Mouse (Mus musculus) heart, embryonic 10.5 days (tissue): Measurements from ENCODE around the gene Gabrb3. TPM values are rescaled to one million over a fixed set of nuclear protein-coding genes. Genes with fewer than 3 reads are reported as not detected.

Experiments used
- DNase-seq: peaks from one replicate; pipeline ENCODE4 v3.0.0-alpha.2; 2017; ENCODE audit warnings: low spot score
- H3K27ac ChIP-seq: fragments of 300-500 bp; sonication (generic); 2 replicates; pipeline ENCODE4 v1.5.1; 2016; ENCODE audit warnings: mild to moderate bottlenecking
- H3K27me3 ChIP-seq: fragments of 300-500 bp; sonication (generic); 2 replicates; pipeline ENCODE4 v1.6.1; 2016; ENCODE audit warnings: mild to moderate bottlenecking; ENCODE audit not compliant: poor library complexity, insufficient read depth, severe bottlenecking
- H3K36me3 ChIP-seq: fragments of 300-500 bp; sonication (generic); 2 replicates; pipeline ENCODE4 v1.6.1; 2016; ENCODE audit warnings: mild to moderate bottlenecking, moderate library complexity
- H3K4me1 ChIP-seq: fragments of 300-500 bp; sonication (generic); 2 replicates; pipeline ENCODE4 v1.6.1; 2016; ENCODE audit warnings: mild to moderate bottlenecking
- H3K4me3 ChIP-seq: fragments of 300-500 bp; sonication (generic); 2 replicates; pipeline ENCODE4 v1.5.1; 2016; ENCODE audit warnings: mild to moderate bottlenecking, moderate library complexity
- H3K9me3 ChIP-seq: fragments of 300-500 bp; sonication (generic); 2 replicates; pipeline ENCODE4 v1.6.1; 2016; ENCODE audit warnings: mild to moderate bottlenecking, moderate library complexity
- WGBS: fragments of 180-500 bp; shearing (Covaris S2); methylation state at CpG from one replicate; pipeline ENCODE4 v1.1.7; 2016; 5-methylcytosine and 5-hydroxymethylcytosine counted together
- polyA plus RNA-seq: library from polyadenylated mRNA; unstranded; fragments of >200 nt; fragmentation: Nextera tagmentation; extraction: Ambion mirVana; gene quantifications from 2 replicates; pipeline ENCODE4 v1.2.1, GENCODE M21; 2016

Gabrb3 gene
- polyA plus RNA-seq = 0.46 and 0.89 TPM in 2 replicates

GRCm38 (mm10) chr7:57419392-57419791 is at the start of gene Gabrb3:
TSS of gene Gabrb3 (plus strand) at chr7:57419692.
- H3K27ac ChIP-seq = no peak within 1 kb of the TSS
- DNase-seq = no peak
- no peaks in the 10 kb centered on the region for H3K36me3 ChIP-seq
- no peaks in the 10 kb centered on the region for H3K4me1 ChIP-seq
- no peaks in the 10 kb centered on the region for H3K9me3 ChIP-seq
- 78% methylated on average over 2 of the region's 2 CpGs for WGBS
- no peaks in the 10 kb centered on the region for H3K27me3 ChIP-seq
- H3K4me3 ChIP-seq = no peak within 1 kb of the TSS

GRCm38 (mm10) chr7:57384112-57384511 is 35.4 kb upstream of the Gabrb3 start:
- Histone ChIP-seq H3K36me3 (no peaks in the 10 kb centered on the region), H3K4me3 (no peak overlapping the region), H3K4me1 (peaks cover 6% of the 10 kb centered on the region), H3K9me3 (no peaks in the 10 kb centered on the region), H3K27me3 (peaks cover 49% of the 10 kb centered on the region), H3K27ac (no peak overlapping the region)
- no peak for DNase-seq
- WGBS = 29% methylated on average over 4 of the region's 4 CpGs

GRCm38 (mm10) chr7:57386517-57387340 is 32.8 kb upstream of the Gabrb3 start, which contains the start of gene Gabrg3:
TSS of gene Gabrg3 (minus strand) at chr7:57387188.
- DNase-seq = peak; percentile 74
- H3K4me3 ChIP-seq = peak within 1 kb of the TSS; percentile 70
- H3K4me1 ChIP-seq = peaks cover 6% of the 10 kb centered on the region
- no peaks in the 10 kb centered on the region for H3K36me3 ChIP-seq
- under 1% methylated on average over 68 of the region's 71 CpGs for WGBS
- H3K27ac ChIP-seq = no peak within 1 kb of the TSS
- H3K27me3 ChIP-seq = peaks cover 57% of the 10 kb centered on the region
- no peaks in the 10 kb centered on the region for H3K9me3 ChIP-seq

GRCm38 (mm10) chr7:57387341-57387654 is 32.2 kb upstream of the Gabrb3 start:
- no peak for DNase-seq
- Histone ChIP-seq H3K9me3 (no peaks in the 10 kb centered on the region), H3K36me3 (no peaks in the 10 kb centered on the region), H3K27ac (no peak overlapping the region), H3K4me1 (peaks cover 6% of the 10 kb centered on the region), H3K4me3 (peak overlapping the region; percentile 70), H3K27me3 (peaks cover 57% of the 10 kb centered on the region)
- 22% methylated on average over 6 of the region's 6 CpGs for WGBS

GRCm38 (mm10) chr7:57390046-57390445 is 29.4 kb upstream of the Gabrb3 start:
- Histone ChIP-seq H3K4me3 (no peak overlapping the region), H3K4me1 (peaks cover 6% of the 10 kb centered on the region), H3K9me3 (no peaks in the 10 kb centered on the region), H3K27ac (no peak overlapping the region), H3K36me3 (no peaks in the 10 kb centered on the region), H3K27me3 (peaks cover 46% of the 10 kb centered on the region)
- DNase-seq = no peak
- WGBS = 37% methylated on average over 4 of the region's 4 CpGs

GRCm38 (mm10) chr7:57393551-57393950 is 25.9 kb upstream of the Gabrb3 start:
- Histone ChIP-seq H3K4me3 (no peak overlapping the region), H3K27me3 (peaks cover 11% of the 10 kb centered on the region; the same call in 1 of the 2 replicates), H3K36me3 (no peaks in the 10 kb centered on the region), H3K9me3 (no peaks in the 10 kb centered on the region), H3K27ac (no peak overlapping the region), H3K4me1 (no peaks in the 10 kb centered on the region)
- DNase-seq = no peak
- 75% methylated on average over 4 of the region's 4 CpGs for WGBS

GRCm38 (mm10) chr7:57411163-57411562 is 8.3 kb upstream of the Gabrb3 start:
- no peak for DNase-seq
- no peak overlapping the region for H3K4me3 ChIP-seq
- no peaks in the 10 kb centered on the region for H3K36me3 ChIP-seq
- WGBS = 83% methylated on average over 4 of the region's 4 CpGs
- no peaks in the 10 kb centered on the region for H3K27me3 ChIP-seq
- no peak overlapping the region for H3K27ac ChIP-seq
- no peaks in the 10 kb centered on the region for H3K4me1 ChIP-seq
- no peaks in the 10 kb centered on the region for H3K9me3 ChIP-seq

- Histone ChIP-seq H3K27me3 (no peaks in the 10 kb centered on the region), H3K36me3 (no peaks in the 10 kb centered on the region), H3K4me1 (no peaks in the 10 kb centered on the region), H3K4me3 (no peak overlapping the region), H3K27ac (no peak overlapping the region), H3K9me3 (no peaks in the 10 kb centered on the region)
- 38% methylated on average over 1 of the region's 1 CpGs for WGBS
- DNase-seq = no peak
Observed at GRCm38 (mm10) chr7:57412896-57413295, 6.6 kb upstream of the Gabrb3 start.

GRCm38 (mm10) chr7:57421044-57421443 is 1.6 kb downstream of the Gabrb3 start:
- no peaks in the 10 kb centered on the region for H3K27me3 ChIP-seq
- H3K4me1 ChIP-seq = no peaks in the 10 kb centered on the region
- no peak for DNase-seq
- no peak overlapping the region for H3K4me3 ChIP-seq
- H3K27ac ChIP-seq = no peak overlapping the region
- WGBS = 67% methylated on average over 1 of the region's 1 CpGs
- no peaks in the 10 kb centered on the region for H3K36me3 ChIP-seq
- H3K9me3 ChIP-seq = no peaks in the 10 kb centered on the region

- 73% methylated on average over 1 of the region's 1 CpGs for WGBS
- H3K27me3 ChIP-seq = no peaks in the 10 kb centered on the region
- H3K36me3 ChIP-seq = no peaks in the 10 kb centered on the region
- no peak overlapping the region for H3K27ac ChIP-seq
- no peaks in the 10 kb centered on the region for H3K9me3 ChIP-seq
- no peak for DNase-seq
- H3K4me1 ChIP-seq = no peaks in the 10 kb centered on the region
- no peak overlapping the region for H3K4me3 ChIP-seq
Observed at GRCm38 (mm10) chr7:57422675-57423074, 3.2 kb downstream of the Gabrb3 start.

GRCm38 (mm10) chr7:57448239-57448638 is 28.7 kb downstream of the Gabrb3 start:
- H3K4me3 ChIP-seq = no peak overlapping the region
- WGBS = 71% methylated on average over 1 of the region's 1 CpGs
- no peaks in the 10 kb centered on the region for H3K36me3 ChIP-seq
- no peak for DNase-seq
- no peaks in the 10 kb centered on the region for H3K4me1 ChIP-seq
- H3K27ac ChIP-seq = no peak overlapping the region
- no peaks in the 10 kb centered on the region for H3K27me3 ChIP-seq
- H3K9me3 ChIP-seq = no peaks in the 10 kb centered on the region

- Histone ChIP-seq H3K4me1 (no peaks in the 10 kb centered on the region), H3K9me3 (no peaks in the 10 kb centered on the region), H3K4me3 (no peak overlapping the region), H3K36me3 (no peaks in the 10 kb centered on the region), H3K27me3 (no peaks in the 10 kb centered on the region), H3K27ac (no peak overlapping the region)
- 59% methylated on average over 5 of the region's 5 CpGs for WGBS
- DNase-seq = no peak
Observed at GRCm38 (mm10) chr7:57460354-57460753, 40.9 kb downstream of the Gabrb3 start.

GRCm38 (mm10) chr7:57471316-57471715 is 51.8 kb downstream of the Gabrb3 start:
- no peaks in the 10 kb centered on the region for H3K36me3 ChIP-seq
- H3K27ac ChIP-seq = no peak overlapping the region
- WGBS = 95% methylated on average over 1 of the region's 1 CpGs
- DNase-seq = no peak
- H3K4me1 ChIP-seq = no peaks in the 10 kb centered on the region
- no peaks in the 10 kb centered on the region for H3K27me3 ChIP-seq
- no peaks in the 10 kb centered on the region for H3K9me3 ChIP-seq
- H3K4me3 ChIP-seq = no peak overlapping the region
